In the genomic region with DNA sequence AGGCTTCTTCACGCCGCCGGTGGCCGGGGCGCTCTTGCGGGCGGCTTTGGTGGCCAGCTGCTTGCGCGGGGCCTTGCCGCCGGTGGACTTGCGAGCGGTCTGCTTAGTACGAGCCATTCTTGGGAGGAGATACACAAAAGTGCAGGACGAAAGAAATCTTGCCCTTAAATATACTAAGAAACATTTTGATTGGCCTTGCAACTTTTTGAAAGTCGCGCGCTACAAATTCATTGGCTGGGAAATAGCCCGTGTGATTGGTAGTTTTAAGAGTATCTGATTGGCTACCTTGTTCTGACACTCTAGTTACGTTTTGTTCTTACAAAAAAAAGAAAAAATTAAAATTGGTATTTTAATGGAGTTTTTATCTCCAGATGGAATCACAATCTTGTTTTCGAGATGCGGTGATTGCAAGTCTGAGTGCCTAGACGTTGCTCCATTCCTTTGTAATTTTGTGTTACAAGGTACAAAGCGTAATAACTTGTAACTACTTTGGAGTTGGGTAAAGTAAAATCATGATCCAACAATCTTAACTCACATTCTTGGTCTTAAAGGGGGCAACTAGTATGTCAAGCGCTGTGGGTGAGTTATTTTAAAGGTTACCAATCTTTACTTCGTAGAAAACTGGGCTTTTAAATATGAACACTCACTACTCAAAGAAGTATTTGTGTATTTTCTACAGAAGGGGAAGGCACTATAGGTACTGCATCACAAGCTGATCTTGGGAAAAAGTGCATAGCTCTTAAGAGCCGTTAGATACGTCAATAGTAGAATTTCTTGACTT, we compare ENCODE assay signal across 8 mouse cellular contexts. TPM values are rescaled to one million over a fixed set of nuclear protein-coding genes. Genes with fewer than 3 reads are reported as not detected.
DNase-seq lines count a peak whose midpoint lies in the region; ATAC-seq and TF ChIP-seq lines count a peak whose summit lies in the region.

A gene (minus strand): TSS at position 222 of the 781 bp plus-strand sequence.

- peak; percentile 91 for DNase-seq in CD4-positive helper T cell, adult 2 months (ENCODE audit: low read depth, low spot score)
- peak; percentile 94 for DNase-seq in brain, adult 2 months (ENCODE audit: low read depth, low spot score)
- peak; percentile 79 to 85 for DNase-seq in natural killer cell, adult 2 months (ENCODE audit: low spot score in 2 of 2)
- peak; percentile 82 for DNase-seq in stomach, postnatal 0 days (ENCODE audit: low spot score)

- H3K4me3 ChIP-seq in heart, embryonic 11.5 days (ENCODE audit: low read depth, low read length) = peak within 1 kb of the TSS; percentile 37
- H3K4me3 ChIP-seq in kidney, embryonic 15.5 days (replicated peaks) = peak within 1 kb of the TSS; percentile 52
- H3K4me3 ChIP-seq in liver, embryonic 12.5 days = peak within 1 kb of the TSS; percentile 57
- H3K4me3 ChIP-seq in stomach, postnatal 0 days (ENCODE audit: low read depth, low read length) = peak within 1 kb of the TSS; percentile 33

- peaks cover 9% of the 10 kb centered on the region for H3K4me1 ChIP-seq in heart, embryonic 11.5 days (ENCODE audit: control insufficient read depth, insufficient read depth, low read length)
- H3K4me1 ChIP-seq in kidney, embryonic 15.5 days = peaks cover 28% of the 10 kb centered on the region
- peaks cover 61% of the 10 kb centered on the region for H3K4me1 ChIP-seq in liver, embryonic 12.5 days
- no peaks in the 10 kb centered on the region for H3K4me1 ChIP-seq in stomach, postnatal 0 days (replicated peaks; ENCODE audit: control insufficient read depth, insufficient read depth)

- peak within 1 kb of the TSS; percentile 80 for H3K9ac ChIP-seq in heart, embryonic 11.5 days (ENCODE audit: low read depth, low read length)
- H3K9ac ChIP-seq in kidney, embryonic 15.5 days = peak within 1 kb of the TSS; percentile 61
- H3K9ac ChIP-seq in liver, embryonic 12.5 days = peak within 1 kb of the TSS; percentile 85
- peak within 1 kb of the TSS; percentile 63 for H3K9ac ChIP-seq in stomach, postnatal 0 days (ENCODE audit: low read length)

- H3K4me2 ChIP-seq in heart, embryonic 11.5 days = peak within 1 kb of the TSS; percentile 71
- H3K4me2 ChIP-seq in kidney, embryonic 15.5 days = peak within 1 kb of the TSS; percentile 66
- peak within 1 kb of the TSS; percentile 71 for H3K4me2 ChIP-seq in liver, embryonic 12.5 days
- H3K4me2 ChIP-seq in stomach, postnatal 0 days (replicated peaks; ENCODE audit: low read depth) = peak within 1 kb of the TSS; percentile 62

- no peak for TF ChIP-seq EP300 in stomach, postnatal 0 days (optimal IDR thresholded peaks at IDR 0.05)

- TF ChIP-seq CTCF in stomach, postnatal 0 days (IDR thresholded peaks at IDR 0.05; ENCODE audit: low read depth) = no peak

- no peaks in the 10 kb centered on the region for H3K27me3 ChIP-seq in heart, embryonic 11.5 days (ENCODE audit: control insufficient read depth, insufficient read depth, low read length)
- H3K27me3 ChIP-seq in kidney, embryonic 15.5 days = no peaks in the 10 kb centered on the region
- no peaks in the 10 kb centered on the region for H3K27me3 ChIP-seq in liver, embryonic 12.5 days (replicated peaks)
- H3K27me3 ChIP-seq in stomach, postnatal 0 days (ENCODE audit: control insufficient read depth, insufficient read depth, low read length) = no peaks in the 10 kb centered on the region

- H3K36me3 ChIP-seq in heart, embryonic 11.5 days (ENCODE audit: control insufficient read depth, insufficient read depth, low read length) = no peaks in the 10 kb centered on the region
- H3K36me3 ChIP-seq in kidney, embryonic 15.5 days = no peaks in the 10 kb centered on the region
- no peaks in the 10 kb centered on the region for H3K36me3 ChIP-seq in liver, embryonic 12.5 days
- H3K36me3 ChIP-seq in stomach, postnatal 0 days (ENCODE audit: control insufficient read depth, insufficient read depth, low read length) = no peaks in the 10 kb centered on the region

- WGBS in heart, embryonic 11.5 days (ENCODE audit: insufficient replicate concordance) = 1% methylated on average over 24 of the region's 28 CpGs
- WGBS in kidney, embryonic 15.5 days = 1% methylated on average over 25 of the region's 28 CpGs
- WGBS in liver, embryonic 12.5 days (ENCODE audit: insufficient replicate concordance) = 2% methylated on average over 28 of the region's 28 CpGs
- under 1% methylated on average over 21 of the region's 28 CpGs for WGBS in stomach, postnatal 0 days

- peak within 1 kb of the TSS; percentile 100 for H3K27ac ChIP-seq in heart, embryonic 11.5 days (ENCODE audit: low read depth, low read length)
- peak within 1 kb of the TSS; percentile 100 for H3K27ac ChIP-seq in kidney, embryonic 15.5 days
- H3K27ac ChIP-seq in liver, embryonic 12.5 days = peak within 1 kb of the TSS; percentile 100
- H3K27ac ChIP-seq in stomach, postnatal 0 days (replicated peaks) = peak within 1 kb of the TSS; percentile 97

- no peaks in the 10 kb centered on the region for H3K9me3 ChIP-seq in heart, embryonic 11.5 days (replicated peaks; ENCODE audit: control insufficient read depth, low read length)
- no peaks in the 10 kb centered on the region for H3K9me3 ChIP-seq in kidney, embryonic 15.5 days (replicated peaks)
- H3K9me3 ChIP-seq in liver, embryonic 12.5 days (replicated peaks) = no peaks in the 10 kb centered on the region
- H3K9me3 ChIP-seq in stomach, postnatal 0 days (ENCODE audit: control insufficient read depth, low read length) = no peaks in the 10 kb centered on the region

- ATAC-seq in erythroblast, adult 5-6 weeks (replicated peaks; ENCODE audit: low FRiP score, poor library complexity, severe bottlenecking) = peak; percentile 64
- peak; percentile 61 for ATAC-seq in heart, embryonic 11.5 days (replicated peaks; ENCODE audit: insufficient number of reproducible peaks, low FRiP score, low TSS enrichment)
- ATAC-seq in kidney, embryonic 15.5 days (replicated peaks; ENCODE audit: low FRiP score) = peak; percentile 80
- ATAC-seq in liver, embryonic 12.5 days = peak; percentile 63
- peak; percentile 46 for ATAC-seq in stomach, postnatal 0 days (ENCODE audit: low FRiP score, low TSS enrichment)

RNA-seq across cellular contexts. Expression of the gene that starts here (rescaled TPM):
- total RNA-seq in erythroblast, adult 5-6 weeks (2015; ENCODE audit: low replicate concordance) = 41.1 and 59.8 TPM in 2 replicates
- 178 and 330 TPM in 2 replicates for total RNA-seq in erythroblast, adult 5-6 weeks (2017; ENCODE audit: low replicate concordance)
- 4.1 and 4.5 TPM in 2 replicates for polyA plus RNA-seq in heart, embryonic 11.5 days (2014; fragmentation: Nextera tagmentation; extraction: Ambion mirVana)
- 12.6 and 13.5 TPM in 2 replicates for polyA plus RNA-seq in kidney, embryonic 15.5 days (2015; fragmentation: Nextera tagmentation; extraction: Ambion mirVana)
- polyA plus RNA-seq in liver, embryonic 12.5 days (2016; fragmentation: Nextera tagmentation; extraction: Ambion mirVana) = 4.8 and 6.7 TPM in 2 replicates
- 1.2 and 1.8 TPM in 2 replicates for polyA plus RNA-seq in stomach, postnatal 0 days (2015; fragmentation: Nextera tagmentation; extraction: Ambion mirVana)

Comparison
In these comparisons a context has a peak if more than half of its experiments do, and no peak if none do; other contexts are left out.
1. Peak in every context shown above with its lines: DNase-seq, ATAC-seq, H3K4me3 ChIP-seq and H3K27ac ChIP-seq.